Mouse (Mus musculus): ENCODE measurements around the gene Ano4.
"Not testable (repeated sequence)": the region's sequence is repeated elsewhere in the genome, so short reads cannot be mapped to it uniquely, and the experiment has no call there.

The Ano4 gene

DNA sequence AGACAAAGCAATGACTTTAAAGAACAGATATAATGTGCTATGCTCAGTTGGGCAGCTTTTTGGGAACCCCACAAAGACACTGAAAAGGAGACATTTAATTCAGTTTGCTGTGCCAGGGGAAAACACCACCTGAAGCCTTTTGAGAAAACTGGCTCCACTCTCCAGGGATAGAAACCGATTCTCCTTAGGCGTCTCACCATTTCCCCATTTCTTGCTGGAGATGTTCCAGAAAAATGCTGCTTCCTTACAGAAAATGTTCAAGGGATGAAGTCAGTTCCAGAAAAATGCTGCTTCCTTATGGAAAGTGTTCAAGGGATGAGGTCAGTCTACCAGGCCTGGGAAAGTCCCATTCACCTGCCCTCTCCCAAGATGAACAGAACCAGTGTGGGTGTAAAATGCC lies 233.1 kb downstream of the Ano4 start:
- DNase-seq, result no peak

DNA sequence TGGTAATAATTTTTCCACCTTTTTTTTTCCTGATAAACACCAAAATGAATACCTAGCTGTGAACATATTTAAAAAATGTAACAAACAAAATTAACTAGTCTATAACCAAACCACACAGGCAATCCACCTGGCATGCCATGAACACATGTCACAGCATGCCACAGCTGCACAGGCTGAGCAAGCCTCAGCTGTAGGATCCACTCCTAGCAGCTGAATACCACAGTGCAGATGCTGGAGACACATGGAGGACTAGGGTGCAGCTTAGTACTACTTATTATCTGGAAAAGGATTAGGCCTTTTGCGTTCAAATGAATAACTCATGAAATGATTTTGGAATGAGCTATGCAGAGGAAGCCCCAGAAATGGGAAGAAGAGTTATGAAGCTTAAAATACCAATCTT lies 233.6 kb downstream of the Ano4 start:
- no peak for DNase-seq

DNA sequence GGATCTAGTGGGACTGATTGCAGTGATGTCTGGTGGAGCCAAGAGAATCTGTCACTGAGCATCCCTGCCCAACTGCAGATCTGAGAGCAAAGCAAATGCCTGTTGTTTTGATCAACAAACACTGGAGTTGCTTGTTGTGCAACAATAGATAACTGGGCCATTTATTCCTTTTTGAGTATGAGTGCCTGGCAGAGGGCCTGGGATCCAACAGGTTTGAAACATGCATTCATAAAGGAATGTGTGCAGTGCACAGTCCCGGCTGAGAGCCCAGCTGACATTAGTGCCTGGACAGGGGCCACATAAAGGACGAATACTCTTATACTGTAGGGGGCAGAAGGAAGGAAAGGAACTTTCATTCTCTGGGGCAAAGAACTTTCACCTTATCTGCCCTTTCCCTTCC lies 241.0 kb downstream of the Ano4 start:
- peak; percentile 76 for DNase-seq

DNA sequence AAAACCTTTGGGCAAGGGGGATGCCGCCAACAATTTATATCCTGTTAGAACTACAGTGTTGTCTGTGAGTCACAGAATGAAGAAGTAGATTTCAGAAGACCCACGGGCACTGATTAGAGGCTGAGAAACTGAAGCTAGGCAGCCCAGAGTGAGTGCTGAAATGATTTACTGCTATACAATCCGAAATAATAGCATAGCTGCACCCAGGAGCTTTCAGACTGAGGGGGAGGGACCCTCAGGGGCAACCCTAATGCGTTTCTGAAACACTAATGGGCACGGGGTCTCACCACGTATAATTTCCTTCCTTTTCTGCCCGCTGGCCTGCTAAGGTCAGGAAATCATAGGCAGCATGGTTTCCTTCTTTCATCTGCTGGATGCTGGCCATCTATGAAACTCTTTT lies 242.5 kb downstream of the Ano4 start:
- no peak for DNase-seq

DNA sequence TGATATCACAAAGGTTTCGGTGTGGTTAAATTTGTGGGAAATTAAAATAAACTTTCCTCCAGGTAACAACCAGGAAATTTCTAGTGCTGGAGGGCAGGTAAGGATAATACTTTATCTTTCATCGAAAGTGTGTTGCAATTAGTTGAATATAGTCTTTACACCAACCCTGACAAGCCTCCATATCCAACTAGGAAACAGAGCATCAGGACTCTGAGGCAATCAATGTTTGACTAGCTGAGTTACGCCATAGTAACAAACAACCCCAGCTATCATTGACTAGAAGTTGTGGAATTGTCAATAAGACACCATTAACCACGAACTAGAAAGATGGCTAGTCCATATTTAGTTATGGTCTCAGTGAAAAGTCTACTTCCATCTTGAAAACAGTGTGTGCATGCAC lies 246.4 kb downstream of the Ano4 start:
- no peak for DNase-seq

DNA sequence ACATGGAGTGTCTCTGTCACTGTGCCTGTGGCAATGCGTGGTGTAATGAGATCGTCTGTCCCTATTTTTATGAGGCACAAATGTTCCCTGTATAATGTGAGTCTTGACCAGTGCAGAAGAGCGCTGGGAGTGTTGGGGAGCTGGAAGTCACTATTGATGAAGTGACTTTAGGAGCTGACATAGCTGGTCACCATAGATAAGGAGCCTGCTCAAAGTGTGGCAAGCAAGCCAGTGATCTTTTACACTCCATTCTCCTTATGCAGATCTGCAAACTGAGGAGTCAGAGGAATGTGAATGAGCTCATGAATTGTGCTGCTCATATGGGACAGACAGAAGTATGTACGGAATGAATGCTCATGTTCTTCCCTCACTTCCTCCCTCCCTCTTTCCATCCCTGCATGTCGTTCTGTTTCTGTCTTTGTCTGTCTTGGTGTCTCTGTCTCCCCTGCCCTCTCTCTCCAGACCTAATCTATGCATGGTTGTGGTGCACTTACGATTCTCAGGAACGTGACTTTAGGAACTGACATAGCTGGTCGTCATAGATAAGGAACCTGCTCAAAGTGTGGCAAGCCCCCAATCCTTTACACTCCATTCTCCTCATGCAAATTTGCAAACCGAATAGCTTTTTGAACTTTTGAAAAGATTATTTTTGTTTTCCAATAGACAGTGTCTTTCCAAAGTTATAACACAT lies 252.1 kb downstream of the Ano4 start:
- DNase-seq, result no peak

DNA sequence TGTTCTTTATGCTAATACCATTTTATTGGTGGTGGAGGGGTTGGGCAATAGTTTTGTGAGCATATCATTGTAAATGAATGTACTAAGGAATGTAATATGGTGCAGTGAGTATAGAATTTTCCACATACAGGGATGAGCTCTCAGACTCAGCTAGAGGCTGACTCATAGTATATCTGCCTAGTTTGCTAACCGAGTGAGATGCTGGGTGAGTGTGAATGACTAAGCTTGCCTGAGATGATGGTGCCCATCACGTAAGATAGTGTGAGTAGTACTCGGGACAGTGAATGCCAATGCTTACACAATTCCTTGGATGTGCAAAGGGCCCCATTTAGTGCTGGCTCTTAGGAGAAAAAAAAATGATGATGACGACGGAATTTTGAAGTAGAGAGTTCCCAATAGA lies 267.1 kb downstream of the Ano4 start:
- no peak for DNase-seq

DNA sequence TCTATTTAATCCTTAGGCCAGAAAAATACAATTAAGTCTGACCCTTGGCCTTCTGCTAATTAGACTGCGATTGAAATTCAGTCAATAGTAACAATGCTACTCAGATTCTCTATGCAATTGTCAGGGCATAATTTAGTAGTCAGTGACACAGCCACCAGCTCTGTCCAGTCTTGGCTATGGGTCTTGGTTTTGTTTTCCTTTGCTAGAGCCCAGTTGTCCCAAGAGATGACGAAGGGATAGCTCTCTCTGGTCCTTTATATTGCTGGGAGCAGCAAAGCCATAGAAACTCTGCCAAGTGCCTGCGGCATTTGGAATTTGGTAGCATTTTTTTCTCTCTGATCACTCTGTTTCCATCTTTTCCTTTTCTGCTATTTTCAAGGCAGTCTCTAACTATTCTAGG lies 288.7 kb downstream of the Ano4 start:
- DNase-seq, result peak; percentile 58

DNA sequence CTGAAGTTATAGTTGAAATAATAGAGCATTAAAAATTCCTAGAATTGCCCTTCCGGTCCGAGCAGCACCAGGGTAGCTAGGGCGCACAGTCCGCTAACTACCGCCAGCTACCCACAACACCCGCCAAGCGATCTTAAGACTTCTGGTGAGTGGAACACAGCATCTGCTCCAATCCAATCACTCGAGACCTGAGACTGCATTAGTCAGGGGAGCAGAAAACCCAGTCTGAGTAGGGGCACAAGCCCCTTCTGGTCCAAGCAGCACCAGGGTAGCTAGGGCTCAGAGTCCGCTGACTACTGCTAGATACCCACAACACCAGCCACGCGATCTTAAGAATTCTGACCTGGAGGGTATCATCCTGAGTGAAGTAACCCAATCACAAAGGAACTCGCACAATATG lies 299.6 kb downstream of the Ano4 start:
- not testable (repeated sequence) for DNase-seq

DNA sequence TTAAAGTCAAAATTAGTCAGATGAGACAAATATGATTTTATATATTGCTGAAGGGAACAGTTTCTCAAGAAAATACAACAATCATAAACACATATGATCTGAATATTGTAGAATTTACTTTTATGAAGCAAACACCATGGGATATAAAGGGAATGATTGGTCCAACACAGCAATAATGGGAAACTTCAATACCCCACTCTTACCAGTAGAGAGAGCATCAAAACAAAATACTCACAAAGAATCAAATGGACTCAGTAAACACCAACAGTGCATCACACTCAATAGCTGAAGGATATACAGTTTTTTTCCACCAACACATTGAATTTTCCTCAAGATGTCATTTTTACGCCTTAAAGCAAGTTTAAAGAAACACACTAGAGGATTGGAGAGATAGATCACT lies 300.4 kb downstream of the Ano4 start:
- no peak for DNase-seq

DNA sequence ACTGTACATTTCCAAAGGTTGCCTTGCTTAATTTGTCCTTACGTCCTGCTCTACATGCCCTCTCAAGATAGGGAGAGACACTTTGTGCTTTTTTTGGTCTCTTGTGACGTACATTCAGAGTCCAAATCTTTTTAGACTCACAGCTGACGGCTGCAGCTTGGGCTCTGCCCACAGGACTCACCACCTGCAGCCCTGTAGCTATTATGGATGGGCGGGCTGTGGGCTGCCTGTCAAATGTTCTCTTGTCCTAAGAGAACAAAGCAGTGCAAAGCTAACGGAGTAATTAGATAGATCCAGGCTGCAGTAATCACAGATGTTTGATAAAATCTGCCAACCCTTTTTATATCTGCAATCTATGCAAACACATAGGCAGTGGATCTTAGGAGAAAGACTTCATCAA lies 325.6 kb downstream of the Ano4 start:
- peak; percentile 41 for DNase-seq

DNA sequence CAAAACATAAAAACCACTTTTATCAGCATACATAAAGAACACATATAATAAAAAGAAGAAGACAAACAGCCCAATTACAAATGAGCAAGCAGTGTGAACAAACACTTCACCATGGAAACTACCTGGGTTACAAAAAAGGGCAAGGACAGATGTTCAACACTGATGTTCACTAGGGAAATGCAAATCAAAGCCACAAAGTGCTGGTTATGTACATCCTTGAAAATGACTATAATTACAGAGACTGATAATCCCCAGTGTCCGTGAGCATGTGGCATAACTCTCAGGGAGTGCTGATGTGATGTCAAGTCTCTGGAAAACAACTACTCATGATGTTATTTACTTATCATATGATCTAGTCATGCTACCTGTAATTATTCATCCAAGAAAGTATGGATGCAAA lies 336.3 kb downstream of the Ano4 start:
- DNase-seq, result no peak

DNA sequence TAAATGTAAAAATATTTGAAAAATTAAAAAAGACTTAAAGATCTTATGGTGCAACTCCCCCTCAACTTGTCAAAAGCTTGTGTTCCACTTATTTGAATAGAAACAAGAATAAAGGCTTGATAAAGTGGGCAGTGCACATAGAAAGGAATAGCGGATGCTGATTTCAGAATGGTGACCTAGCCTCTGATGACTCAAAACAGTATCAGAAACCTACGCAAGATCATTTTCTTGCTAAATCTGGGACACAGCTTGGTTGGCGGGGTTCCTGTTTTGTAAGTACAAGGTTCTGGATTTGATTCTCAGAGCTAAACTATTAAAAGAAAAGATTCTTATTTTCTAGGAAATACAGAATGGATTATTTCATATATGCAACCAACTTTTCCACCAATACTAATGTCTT lies 340.0 kb downstream of the Ano4 start:
- DNase-seq, result no peak

DNA sequence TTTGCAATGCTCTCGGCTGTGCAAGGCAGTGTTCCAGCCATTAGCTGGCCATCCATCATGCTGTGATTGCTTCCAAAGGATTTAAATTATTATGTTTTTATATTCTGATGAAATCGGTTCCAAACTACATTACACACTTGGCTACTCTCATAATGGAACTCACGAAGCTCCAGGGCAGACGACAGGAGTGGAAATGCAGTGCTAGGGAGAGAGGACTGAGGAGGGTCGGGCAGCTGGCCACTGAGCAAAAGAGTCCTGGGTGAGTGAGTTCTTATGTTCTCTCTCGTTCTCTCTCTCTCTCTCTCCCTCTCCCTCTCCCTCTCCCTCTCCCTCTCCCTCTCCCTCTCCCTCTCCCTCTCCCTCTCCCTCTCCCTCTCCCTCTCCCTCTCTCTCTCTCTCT lies 357.6 kb downstream of the Ano4 start:
- DNase-seq, result no peak

DNA sequence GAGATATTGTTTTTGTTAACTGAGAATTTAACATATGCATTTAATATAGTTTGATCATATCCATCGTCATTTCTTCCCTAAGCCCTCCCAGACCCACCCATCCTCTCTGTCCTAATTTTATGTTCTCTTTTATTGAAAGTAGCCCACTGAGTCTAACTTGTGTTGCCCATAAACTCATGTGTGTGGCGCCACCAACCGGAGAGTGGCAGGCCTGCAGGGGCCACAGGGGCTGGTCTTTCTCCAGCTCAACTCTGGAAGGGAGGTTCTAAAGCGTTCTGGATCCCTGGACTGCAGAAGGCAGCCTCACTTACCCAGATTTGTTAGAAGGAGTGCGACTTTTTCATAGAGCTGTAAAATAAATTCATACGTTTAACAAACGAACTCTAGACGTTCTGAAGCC lies 361.1 kb downstream of the Ano4 start:
- DNase-seq, result peak; percentile 10

DNA sequence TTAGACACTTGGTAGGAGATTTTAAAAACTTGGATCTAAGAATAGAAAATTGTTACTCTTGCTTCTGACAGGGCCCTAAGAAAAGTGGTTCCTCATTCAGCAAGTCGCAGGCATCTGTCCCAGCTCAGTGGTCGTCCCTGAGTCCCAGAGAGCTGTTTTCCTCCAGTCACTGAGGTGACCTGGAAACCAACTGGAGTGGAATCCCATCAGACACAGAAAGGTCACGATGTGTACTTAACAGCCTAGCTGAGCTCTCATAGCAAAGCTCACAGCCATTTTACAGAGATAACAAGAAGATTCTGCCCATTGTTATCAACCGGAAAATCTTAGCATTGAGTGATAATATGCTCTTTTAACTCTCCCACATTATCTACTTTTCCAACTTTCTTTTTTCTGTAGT lies 365.1 kb downstream of the Ano4 start:
- no peak for DNase-seq

DNA sequence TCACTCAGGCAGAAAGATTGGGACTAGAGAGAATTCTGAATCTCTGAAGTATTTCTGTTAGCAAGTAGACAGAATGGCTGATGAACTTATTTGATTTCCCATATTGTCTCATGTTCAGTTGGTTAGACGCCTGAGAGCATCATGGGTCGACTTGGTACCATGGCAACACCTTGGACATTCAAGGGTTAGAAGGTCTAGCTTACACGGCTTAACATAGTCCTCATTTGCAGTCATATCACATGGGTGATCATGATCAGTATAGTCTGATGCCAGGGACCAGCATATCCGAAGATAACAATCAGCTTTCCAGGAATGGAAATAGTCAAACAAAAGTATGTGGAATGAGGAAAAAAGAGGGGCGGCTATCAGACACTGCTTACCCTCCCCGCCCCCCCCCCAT lies 365.6 kb downstream of the Ano4 start:
- DNase-seq, result no peak

DNA sequence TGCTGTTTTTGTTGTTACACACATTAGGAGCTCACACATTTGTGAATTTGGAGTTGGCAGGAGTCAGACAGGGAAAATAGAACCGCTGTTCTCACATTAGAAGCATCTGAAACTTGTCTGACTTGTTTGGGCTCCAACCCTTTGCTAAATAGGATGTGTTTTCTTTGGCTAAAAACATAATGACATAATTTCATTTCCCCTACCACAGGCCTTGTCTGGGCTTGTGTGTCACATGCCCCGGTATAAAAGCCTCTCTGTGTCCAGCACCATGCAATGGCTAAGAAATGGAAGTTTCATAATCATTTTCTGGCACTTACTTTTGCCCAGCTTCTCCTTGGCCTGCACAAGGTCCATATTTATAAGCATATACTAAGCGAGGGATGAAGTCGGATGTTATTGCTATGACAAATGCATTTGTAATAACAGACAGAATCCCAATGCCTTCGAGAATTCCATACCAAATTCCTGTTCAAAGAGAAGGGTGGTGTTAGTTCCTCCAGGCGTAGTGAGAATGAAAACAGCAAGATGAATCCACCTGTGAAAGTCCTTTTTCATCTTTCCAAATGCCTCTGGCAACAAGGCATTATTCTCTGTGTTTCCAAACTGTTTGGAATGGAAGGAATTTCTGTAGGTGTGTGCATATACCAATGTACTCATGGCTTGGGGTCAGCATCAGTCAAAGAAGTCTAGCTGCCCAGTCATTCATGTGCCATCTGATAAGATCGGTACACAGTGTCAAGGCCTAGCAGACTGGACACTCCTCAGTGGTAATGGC lies 373.4 kb downstream of the Ano4 start:
- no peak for DNase-seq

DNA sequence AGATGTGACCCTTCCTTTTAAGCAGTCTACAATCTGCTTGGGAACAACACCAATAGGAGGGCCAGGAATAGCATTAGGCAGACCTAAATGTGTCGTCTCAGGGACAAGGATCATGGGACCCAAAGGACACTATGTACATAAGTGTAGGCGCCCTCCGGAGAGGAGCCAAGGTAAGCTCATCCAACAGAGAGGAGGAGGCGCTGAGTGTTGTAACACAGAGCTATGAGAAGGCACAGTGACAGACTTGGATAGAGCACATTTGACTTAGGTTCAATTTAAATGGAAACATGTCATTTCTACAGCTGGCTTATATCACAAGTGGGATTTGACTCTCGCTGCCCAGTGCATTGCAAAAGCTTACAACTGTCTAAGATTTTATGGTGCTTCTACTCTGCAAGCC lies 376.0 kb downstream of the Ano4 start:
- DNase-seq, result no peak

DNA sequence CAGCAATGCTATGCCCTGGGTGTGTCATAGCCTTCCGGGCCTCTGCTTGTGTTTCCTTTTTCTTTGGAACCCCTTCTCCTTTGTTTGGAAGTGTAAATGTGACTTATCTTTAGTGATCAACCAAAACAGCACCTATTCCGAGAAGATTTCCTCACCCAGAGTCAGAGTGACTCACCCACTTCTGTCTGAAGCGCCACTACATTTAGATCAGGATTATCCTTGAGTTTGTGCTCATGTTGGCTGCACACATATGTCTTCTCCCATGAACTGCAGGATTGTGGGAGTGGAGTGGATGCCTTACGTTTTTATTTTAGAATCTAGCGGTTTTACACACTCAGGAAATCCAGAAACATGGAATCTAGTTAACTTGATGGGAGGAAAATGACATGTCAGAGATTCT lies 383.8 kb downstream of the Ano4 start:
- no peak for DNase-seq

DNA sequence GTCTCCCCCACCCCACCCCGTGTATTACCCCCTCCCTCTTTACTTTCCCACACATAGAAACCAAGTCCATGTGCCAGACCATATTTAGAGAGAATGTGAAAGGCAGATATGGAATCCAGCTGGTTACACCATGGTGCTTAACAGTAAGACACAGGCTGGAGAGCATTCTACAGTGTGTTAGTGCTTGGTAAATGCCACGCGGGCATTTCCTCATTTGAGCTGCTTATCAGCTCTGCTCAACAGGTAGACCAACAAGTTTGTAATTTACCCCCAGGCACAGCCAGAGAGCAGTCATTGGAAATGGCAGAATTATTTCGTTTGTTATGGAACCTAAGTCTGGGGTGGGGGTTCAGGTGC lies 394.3 kb downstream of the Ano4 start:
- DNase-seq, result no peak

DNA sequence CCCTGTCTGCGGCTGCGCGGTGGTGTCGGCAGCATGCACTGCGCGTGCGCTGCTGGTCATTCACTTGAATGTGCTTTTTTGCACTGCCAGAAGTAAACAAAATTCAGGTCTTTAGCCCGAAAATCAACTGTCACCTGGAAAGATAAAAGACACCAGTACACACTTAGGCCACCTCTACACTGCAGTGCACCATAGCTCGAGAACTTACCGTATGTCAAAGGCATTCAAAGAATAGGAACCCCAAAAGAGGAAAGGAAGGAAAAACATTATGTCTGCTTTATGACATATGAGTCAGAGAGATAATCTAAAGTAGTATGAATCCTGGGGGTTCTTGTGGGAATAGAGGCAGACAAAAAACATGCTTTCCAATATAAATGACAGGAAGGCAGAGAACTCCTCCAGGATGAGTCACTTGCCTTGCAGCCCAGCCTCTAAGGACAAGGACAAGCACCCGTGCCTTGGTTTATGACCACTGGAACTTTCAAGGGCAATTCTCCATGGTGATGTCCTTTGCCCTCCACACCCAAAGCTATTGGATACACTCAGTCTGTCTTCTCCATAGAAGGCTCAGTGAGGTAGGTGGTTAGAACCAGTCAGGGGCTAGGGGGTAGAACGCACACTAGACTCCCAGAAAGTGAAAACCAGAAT lies 394.8 kb downstream of the Ano4 start:
- DNase-seq, result no peak

Measured in layer of hippocampus, adult 9-11 months (tissue).